8 mouse cellular contexts compared by ENCODE assay signal in the genomic region with DNA sequence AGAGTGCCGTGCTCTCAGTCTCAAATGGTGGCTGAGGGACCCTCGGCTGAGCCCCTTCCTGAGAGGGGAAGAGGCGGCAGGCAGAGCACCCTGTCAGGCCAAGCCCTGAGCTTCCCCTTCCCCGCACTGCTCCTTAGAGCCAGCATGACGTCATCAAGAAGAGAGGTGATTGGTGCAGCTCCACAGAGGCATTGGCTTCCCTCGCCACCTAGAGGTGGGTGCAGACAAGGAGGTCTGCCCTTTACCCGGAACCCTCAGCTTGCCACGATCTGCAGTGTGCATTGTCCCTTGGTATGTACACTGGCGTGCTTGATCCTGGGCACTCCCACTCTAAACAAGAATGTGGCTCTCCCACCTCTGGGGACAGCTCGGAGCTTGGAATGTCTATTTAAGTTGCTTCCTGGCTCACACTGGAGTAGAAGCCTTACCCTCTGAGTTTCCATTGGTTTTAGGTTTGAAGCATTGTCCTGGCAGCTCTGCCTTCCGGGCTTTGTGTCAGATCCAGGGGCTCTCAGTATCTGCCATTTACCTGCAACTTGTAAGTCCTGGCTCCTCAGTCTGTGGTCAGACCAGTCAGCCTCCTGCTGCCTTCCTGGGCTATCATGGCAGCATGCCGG.
DNase-seq lines count a peak whose midpoint lies in the region; ATAC-seq and TF ChIP-seq lines count a peak whose summit lies in the region.

No protein-coding gene starts in this region.

- peak; percentile 94 for ATAC-seq in embryonic facial prominence, embryonic 14.5 days (ENCODE audit: low read depth)

- peak overlapping the region; percentile 67 for H3K27ac ChIP-seq in embryonic facial prominence, embryonic 14.5 days (replicated peaks; ENCODE audit: low read depth, low read length)
- peak overlapping the region; percentile 76 for H3K27ac ChIP-seq in left cerebral cortex, adult 2 months
- H3K27ac ChIP-seq in small intestine, adult 2 months (ENCODE audit: insufficient read depth, low read depth, low read length), result no peak overlapping the region; the same call in 1 of the 2 replicates

- H3K36me3 ChIP-seq in embryonic facial prominence, embryonic 14.5 days (ENCODE audit: control insufficient read depth, insufficient read depth, low read length), result no peaks in the 10 kb centered on the region
- H3K36me3 ChIP-seq in megakaryocyte, embryonic 14.5 days (replicated peaks; ENCODE audit: low read length), result peaks cover 57% of the 10 kb centered on the region
- peaks cover 4% of the 10 kb centered on the region; the same call in 1 of the 2 replicates for H3K36me3 ChIP-seq in small intestine, adult 2 months (ENCODE audit: control insufficient read depth, insufficient read depth, low read length)

- peak overlapping the region; percentile 13 for H3K4me2 ChIP-seq in embryonic facial prominence, embryonic 14.5 days (ENCODE audit: low read depth, low read length)

- peak; percentile 72 to 75 for DNase-seq in B cell, adult 2 months
- DNase-seq in Muller cell, postnatal 12 days (ENCODE audit: inconsistent ontology term), result peak; percentile 82
- peak; percentile 95 for DNase-seq in embryonic facial prominence, embryonic 14.5 days (ENCODE audit: low spot score)
- peak; percentile 76 for DNase-seq in heart, postnatal 4 days
- peak in 1 of 2 experiments; percentile 68 for DNase-seq in left cerebral cortex, adult 2 months (ENCODE audit: extremely low spot score in 1 of 2, low spot score in 2 of 2)
- no peak for DNase-seq in cerebellum, adult 18-20 months

- peak overlapping the region; percentile 9; the same call in 1 of the 2 replicates for H3K9ac ChIP-seq in embryonic facial prominence, embryonic 14.5 days (ENCODE audit: low read depth, low read length)

- TF ChIP-seq CTCF in left cerebral cortex, adult 2 months (IDR thresholded peaks at IDR 0.05), result peak; percentile 62
- TF ChIP-seq CTCF in small intestine, adult 2 months (IDR thresholded peaks at IDR 0.05; ENCODE audit: extremely low read depth, insufficient read length, insufficient replicate concordance, low read depth, low read length), result peak; percentile 49; the same call in 1 of the 2 replicates

- 16% methylated on average over 10 of the region's 12 CpGs for WGBS in embryonic facial prominence, embryonic 14.5 days
- 23% methylated on average over 12 of the region's 12 CpGs for WGBS in small intestine, adult 2 months

- no peaks in the 10 kb centered on the region for H3K27me3 ChIP-seq in embryonic facial prominence, embryonic 14.5 days (replicated peaks; ENCODE audit: control insufficient read depth, insufficient read depth, low read length)
- H3K27me3 ChIP-seq in megakaryocyte, embryonic 14.5 days (replicated peaks), result no peaks in the 10 kb centered on the region
- H3K27me3 ChIP-seq in small intestine, adult 2 months (ENCODE audit: control insufficient read depth, insufficient read depth, low read length), result no peaks in the 10 kb centered on the region

- H3K9me3 ChIP-seq in embryonic facial prominence, embryonic 14.5 days (ENCODE audit: control insufficient read depth, low read length), result no peaks in the 10 kb centered on the region
- H3K9me3 ChIP-seq in megakaryocyte, embryonic 14.5 days, result no peaks in the 10 kb centered on the region

- H3K4me1 ChIP-seq in embryonic facial prominence, embryonic 14.5 days (ENCODE audit: control insufficient read depth, insufficient read depth, low read length), result peaks cover 31% of the 10 kb centered on the region
- peaks cover 100% of the 10 kb centered on the region for H3K4me1 ChIP-seq in megakaryocyte, embryonic 14.5 days
- peaks cover 26% of the 10 kb centered on the region for H3K4me1 ChIP-seq in small intestine, adult 2 months (ENCODE audit: control insufficient read depth, insufficient read depth, insufficient read length, low read length)

- TF ChIP-seq POLR2A in small intestine, adult 2 months (IDR thresholded peaks at IDR 0.05; ENCODE audit: low read depth, low read length), result no peak

- intact Hi-C loops in left cerebral cortex, adult 2 months (cut with DNase I), result no loop called here

- H3K4me3 ChIP-seq in embryonic facial prominence, embryonic 14.5 days (ENCODE audit: low read depth, low read length), result no peak overlapping the region
- H3K4me3 ChIP-seq in left cerebral cortex, adult 2 months, result 0 out of 2 replicates have a peak overlapping the region, but pooled peaks have one; percentile 16
- H3K4me3 ChIP-seq in megakaryocyte, embryonic 14.5 days (replicated peaks), result peak overlapping the region; percentile 91
- no peak overlapping the region for H3K4me3 ChIP-seq in small intestine, adult 2 months (ENCODE audit: low read depth, low read length)

Comparison
In these comparisons a context has a peak if more than half of its experiments do, and no peak if none do; other contexts are left out.
1. DNase-seq: peak in B cell, adult 2 months (2 of 2), Muller cell, postnatal 12 days (single experiment), embryonic facial prominence, embryonic 14.5 days (single experiment) and heart, postnatal 4 days (single experiment); none in cerebellum, adult 18-20 months (0 of 2).
2. H3K4me3 ChIP-seq: peak in left cerebral cortex, adult 2 months (single experiment) and megakaryocyte, embryonic 14.5 days (single experiment); none in embryonic facial prominence, embryonic 14.5 days (single experiment) and small intestine, adult 2 months (single experiment).